Mouse (Mus musculus) T-helper 17 cell (primary cell): ENCODE results near the gene Akr1c12.
"Not testable (repeated sequence)": the region's sequence is repeated elsewhere in the genome, so short reads cannot be mapped to it uniquely, and the experiment has no call there.

Experiments
- in situ Hi-C, 2 experiments: fragments of 300-600 bp; cut with MboI, MseI; formaldehyde crosslinking; loops; 1 replicate in 1 of 2; 2 replicates in 1 of 2; pipeline ENCODE4 v1.15.1; 2025; ENCODE audit warnings: high pct_unique_total_duplicates in 2 of 2

Gene Akr1c12

DNA sequence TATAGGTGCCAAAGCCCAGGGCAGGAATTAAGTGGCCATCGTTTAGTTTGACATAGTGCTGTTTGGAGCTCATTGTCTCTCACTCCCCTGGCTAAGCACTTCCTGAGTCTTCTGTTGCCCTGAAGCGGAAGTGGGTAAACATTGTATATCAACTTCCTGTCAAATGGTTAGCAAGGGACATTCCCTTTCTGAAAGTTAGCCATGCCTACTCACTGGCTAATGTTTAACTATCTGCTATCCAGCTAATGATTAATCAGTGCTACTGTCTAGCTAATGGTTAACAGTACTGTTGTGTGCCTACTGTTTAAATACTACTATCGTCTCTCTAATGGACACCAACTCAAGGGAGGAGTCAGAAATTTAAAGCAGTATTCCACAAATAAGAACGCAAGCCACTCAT lies at the start of gene Akr1c12:
Gene Akr1c12, minus strand, starts transcription at position 150 of the 400 bp plus-strand sequence.
- in situ Hi-C loops = loop anchor here in 1 of 2 experiments (5.0 kb wide), 2 partner anchors 87 to 137 kb away; partner anchors contain the start of gene Akr1c13

DNA sequence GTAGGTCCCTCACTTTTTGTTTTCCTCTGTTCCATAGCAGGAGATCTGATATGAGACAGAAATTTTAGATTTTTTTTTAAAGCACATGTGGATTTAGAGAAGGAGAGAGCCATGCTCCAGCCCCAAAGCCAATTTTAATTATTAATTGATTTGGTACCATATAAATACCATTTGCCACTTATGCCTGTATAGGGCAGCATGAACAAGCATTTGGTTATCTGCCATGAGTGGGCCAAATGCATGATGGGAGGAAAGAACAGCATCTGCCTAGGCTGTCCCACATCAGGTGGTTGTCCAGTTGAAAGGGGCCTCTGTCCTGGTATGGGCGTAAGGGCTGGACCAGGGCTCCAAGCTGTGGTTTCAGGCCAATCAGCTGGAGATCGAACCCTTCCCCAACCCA lies 39.5 kb upstream of the Akr1c12 start:
- in situ Hi-C loops = loop anchor here in 1 of 2 experiments (5.0 kb wide), 1 partner anchor 49 kb away; no protein-coding TSS in a partner anchor

DNA sequence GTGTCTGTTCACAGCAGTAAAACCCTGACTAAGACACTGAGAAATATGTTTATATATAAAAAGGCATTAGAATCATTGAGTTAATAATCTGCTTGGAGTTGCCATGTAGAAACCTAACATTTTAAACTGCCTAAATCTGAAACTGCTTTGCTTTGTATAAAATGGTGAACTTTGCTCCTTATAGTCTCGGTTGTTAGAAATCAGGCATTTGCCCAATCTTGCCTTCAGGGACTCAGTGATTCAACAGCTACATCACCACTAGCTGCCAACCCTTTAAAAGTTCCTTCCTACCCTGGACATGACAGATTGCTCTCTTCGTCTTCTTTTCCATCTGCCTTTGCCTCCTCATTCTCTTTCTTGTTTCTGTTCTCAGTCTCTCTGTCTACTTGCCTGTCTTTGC lies 34.7 kb upstream of the Akr1c12 start:
- in situ Hi-C loops = no loop called here

DNA sequence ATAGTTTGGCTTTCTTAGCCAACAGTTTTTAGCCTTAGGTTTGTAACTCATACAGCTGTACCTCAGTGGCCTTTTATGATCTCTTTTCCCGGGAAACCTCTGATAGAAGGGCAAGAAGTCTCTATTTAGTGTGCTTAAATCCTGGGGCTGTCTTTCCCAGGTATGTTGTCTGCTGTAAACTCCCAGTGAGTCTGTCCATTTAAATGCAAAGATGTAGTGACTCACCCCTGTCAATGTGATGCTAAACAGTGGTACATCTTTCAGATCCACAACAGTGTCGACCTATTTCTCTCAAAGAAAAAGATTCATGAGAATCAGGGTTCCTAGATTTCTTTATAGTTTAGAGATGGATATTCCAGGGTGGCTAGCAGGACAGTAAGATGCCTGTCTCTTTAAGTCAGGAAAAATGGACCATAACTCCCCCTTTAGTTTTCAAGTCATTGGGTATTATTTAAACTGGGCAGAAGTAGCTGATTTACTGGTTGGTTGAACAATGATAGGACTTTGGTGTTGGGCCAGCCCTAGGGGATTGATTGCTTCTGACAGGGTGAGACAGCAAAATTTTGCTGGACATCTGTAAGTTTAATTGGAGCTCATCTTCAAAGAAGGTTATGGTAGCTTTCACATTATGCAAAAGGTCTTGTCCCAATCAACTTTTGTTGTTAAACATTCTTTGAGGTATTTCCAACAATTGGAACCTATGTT lies 25.8 kb upstream of the Akr1c12 start:
- in situ Hi-C loops = no loop called here

DNA sequence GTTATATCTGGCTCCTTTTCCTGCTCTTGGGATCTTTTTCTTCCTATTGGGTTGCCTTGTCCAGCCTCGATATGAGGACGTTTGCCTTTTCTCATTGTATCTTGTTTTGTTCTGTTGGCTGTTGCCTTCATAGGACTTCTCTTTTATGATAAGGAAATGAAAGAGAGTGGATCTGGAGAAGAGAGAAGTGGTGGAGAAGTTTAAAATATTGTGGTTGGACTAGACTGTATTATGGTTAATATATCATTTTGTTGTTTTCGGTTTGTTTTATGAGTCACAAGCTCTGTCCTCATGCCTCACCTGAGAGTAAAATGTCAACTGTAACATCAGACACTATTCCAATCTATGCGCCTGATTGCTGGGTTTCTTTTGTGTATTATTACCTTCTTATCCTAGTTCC lies 17.8 kb upstream of the Akr1c12 start:
- in situ Hi-C loops = no loop called here

DNA sequence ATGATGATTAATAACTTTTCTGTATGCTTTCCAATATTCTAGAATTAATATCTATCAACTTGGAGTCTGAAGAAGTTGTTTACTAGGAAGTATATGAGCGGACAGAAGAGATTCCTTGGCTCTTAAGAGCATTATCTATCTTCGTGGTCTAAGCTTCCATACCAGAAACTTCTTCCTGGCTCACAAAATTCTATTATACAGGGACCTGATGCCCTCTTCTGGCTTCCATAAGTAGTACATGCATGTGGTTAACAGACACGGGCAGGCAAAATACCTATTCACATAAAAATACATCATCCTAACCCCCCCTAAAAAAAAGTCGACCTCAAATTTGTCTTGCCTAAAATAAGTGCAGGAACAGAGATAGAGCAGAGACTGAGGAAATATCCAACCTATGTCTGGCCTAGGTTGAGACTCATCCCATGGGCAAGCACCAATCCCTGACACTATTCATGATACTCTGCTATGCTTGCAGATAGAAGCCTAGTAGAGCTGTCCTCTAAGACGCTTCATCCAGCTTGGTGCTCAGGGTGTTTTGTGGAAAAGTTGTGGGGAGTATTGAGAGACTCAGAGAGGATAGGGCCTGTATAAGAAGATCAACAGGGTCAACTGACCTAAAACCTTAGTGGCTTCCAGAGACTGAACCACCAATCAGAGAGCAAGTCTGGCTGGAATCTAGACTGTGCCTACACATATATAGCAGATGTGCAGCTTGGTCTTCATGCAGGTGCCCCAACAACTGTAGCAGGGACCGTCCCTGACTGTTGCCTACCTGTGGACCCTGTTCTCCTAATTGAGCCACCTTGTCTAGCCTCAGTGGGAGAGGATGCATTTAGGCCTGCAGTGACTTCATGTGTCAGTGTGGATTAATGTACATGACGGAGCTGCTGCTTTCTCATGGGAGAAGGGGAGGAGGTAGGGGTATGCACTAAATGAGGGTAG lies 2.5 kb upstream of the Akr1c12 start:
- in situ Hi-C loops = no loop called here

DNA sequence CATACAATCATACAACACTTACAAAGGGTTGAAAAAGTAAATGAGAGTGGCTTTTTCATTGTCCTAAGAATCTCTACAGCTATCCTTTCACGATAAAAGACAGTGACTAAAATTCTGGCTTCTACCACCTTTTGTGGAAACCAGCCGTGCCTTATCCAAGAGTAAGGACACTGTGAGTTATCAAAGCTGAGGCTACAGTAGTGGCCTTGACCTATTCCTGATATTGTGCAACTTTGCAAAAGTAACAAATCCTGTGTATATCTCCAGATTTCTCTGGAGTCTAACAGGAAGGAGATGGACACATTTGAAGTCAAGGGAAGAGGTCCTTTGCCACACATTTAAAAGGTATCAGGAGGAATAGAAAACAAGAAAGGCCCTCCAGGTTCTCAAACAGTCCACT lies 1.7 kb downstream of the Akr1c12 start:
- in situ Hi-C loops = loop anchor here in 1 of 2 experiments (5.0 kb wide), 2 partner anchors 85 to 135 kb away; partner anchors contain the start of gene Akr1c13

DNA sequence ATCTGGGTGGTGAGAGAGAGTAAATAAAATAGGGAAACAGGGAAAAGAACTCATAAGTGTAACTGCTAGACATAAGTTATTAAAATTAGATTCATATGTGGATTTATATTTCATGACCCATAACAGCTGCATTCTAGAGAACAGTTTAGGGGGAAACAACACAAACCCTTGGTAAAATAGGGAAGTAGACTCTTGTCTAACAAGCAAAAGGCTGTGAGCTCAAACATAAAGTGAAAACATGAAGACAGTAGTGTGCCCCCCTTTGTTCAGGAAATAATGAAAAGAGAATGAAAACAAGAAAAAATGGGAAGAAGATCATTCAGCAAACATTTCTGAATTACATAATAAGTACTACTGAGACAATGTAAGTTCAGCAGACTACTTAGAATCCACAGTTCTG lies 8.4 kb downstream of the Akr1c12 start:
- in situ Hi-C loops = no loop called here

DNA sequence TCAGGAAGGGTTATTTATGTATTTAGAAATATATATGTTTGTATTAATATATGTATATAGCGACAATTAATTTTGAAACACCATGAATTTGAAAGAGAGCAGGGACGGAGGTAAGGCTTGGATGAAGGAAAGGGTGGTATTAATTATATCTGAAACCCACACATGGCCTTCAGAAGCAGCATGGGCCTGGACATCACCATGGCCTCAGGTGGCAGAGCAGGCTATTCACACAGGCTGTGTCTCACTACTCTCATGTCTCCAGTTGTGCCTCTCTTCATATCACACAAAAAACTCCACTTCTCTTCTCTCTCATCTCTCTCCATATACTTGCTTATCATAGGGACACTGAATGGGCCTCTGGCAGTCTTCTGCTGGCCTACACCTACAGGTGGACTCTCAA lies 13.8 kb downstream of the Akr1c12 start:
- in situ Hi-C loops = loop anchor here in 1 of 2 experiments (10.0 kb wide), 1 partner anchor 939 kb away; no protein-coding TSS in a partner anchor

DNA sequence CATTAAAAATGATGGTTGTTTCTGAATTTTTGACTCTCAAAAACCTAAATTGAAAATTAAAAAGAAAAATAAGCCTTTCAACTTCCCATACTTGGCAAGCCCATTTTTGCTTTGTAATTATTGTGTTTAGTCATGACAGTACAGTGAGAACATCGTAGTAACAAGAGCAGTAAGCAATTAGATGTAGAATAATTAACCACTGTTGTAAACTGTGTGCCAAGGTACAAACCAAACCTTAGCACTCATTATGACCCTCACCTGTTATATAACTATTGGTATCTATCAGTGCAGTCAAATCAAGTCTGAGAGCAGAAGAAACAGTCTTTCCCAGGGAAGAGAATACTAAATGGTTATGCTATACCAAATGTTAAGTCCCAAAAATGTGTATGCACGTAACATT lies 14.2 kb downstream of the Akr1c12 start:
- in situ Hi-C loops = loop anchor here in 1 of 2 experiments (10.0 kb wide), 1 partner anchor 940 kb away; no protein-coding TSS in a partner anchor

DNA sequence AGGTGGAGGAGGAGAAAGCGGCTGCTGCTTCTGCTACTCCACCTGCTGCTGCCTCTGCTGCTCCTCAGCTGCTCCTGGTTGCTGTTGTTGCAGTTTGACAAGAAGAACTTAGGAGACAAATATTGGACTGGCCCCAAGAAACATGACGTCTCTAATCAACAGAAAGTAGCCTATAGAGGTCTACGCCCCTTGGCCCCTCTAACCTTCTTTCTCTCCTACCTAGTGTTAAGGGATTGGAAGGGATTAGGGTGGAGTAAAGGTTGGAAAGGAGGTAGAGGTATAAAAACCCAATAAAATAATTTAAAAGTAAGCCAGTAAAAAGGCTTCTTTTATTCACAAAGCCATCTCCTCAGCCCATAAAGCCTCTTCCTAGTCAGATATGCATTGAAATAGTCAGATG lies 14.6 kb downstream of the Akr1c12 start:
- in situ Hi-C loops = loop anchor here in 1 of 2 experiments (10.0 kb wide), 1 partner anchor 940 kb away; no protein-coding TSS in a partner anchor

DNA sequence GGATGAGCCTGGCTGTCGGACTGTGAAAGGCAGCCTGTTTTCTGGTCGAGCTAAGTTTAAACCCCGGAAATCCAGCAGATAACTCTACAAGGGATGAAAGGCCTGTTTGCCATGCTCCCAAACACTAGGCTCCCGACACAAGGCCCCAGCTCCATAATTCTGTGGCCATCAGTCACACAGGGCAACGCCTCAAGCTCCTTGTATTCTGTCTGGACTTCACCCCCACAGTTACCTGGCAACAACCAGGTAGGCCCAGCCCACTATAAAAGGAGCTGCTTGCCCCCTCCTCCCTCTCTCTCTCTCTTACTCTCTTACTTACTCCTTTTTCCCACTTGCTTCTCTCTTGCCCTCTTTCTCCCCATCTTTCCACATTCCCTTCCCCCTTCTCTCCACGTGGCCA lies 21.9 kb downstream of the Akr1c12 start:
- in situ Hi-C loops = no loop called here

DNA sequence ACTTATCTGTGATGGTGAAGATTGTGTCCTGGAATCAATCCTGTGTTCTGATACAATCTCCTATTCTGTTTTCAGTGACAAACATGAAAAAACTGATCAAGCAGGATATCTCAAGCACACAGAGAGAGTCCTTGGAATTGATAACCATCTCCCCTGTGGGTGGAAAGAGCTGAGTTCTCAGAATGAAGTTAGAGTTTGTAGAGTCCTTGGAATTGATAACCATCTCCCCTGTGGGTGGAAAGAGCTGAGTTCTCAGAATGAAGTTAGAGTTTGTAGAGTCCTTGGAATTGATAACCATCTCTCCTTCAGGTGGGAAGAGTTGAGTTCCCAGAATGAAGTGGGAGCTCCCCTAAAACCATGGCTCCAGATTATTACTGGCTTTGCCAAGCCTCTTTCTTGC lies 22.3 kb downstream of the Akr1c12 start:
- in situ Hi-C loops = not testable (repeated sequence)

DNA sequence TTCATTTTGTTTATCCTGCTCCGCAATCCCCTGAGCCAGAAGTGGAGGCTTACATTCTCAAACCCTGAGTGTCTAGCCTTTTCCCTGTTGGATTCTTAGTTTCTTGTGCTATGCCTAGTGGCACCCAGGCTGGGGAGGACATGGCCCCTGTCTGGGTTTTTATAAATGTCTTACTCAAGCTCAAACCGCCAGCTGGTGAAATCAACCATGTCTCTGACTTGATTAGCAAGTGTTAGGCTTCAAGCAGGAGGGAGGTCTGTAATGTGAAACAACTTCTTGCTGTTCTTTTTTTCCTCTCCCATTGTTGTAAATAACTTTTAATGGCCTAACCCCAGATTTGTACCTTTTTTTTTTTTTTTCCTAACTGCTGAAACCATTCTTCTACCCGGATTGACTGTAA lies 29.9 kb downstream of the Akr1c12 start:
- in situ Hi-C loops = no loop called here

DNA sequence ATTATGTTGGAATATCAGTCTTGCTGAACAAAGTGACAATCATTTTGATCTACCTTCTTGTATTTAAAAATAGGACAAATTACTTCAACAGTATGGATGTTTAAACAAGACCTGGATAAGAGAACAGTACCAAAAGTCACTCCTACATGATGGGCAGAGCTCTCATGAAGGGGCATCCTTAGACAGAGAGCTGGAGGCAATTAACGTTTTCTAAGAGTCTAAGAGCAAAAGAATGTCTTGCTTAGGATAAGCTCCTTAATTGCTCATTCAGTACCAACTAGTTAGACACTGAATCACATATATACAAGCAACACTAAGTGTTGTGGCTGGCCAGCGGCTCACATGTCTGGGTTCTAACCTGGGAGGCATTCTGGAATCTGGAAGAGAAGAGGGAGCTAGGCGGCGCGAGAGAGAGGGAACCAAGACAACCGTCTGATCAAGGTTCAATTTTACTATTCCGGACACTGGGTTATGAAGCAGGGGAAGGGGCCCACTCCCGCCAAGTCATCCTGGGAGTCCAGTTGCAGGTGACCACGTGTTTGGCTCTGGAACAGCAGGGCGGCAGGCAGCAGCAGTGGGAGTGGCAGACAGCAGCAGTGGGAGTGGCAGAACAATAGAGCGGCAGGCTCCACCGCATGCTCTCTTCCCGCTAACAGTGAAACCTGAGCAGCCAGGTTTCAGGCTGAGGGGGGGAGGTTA lies 34.2 kb downstream of the Akr1c12 start:
- in situ Hi-C loops = no loop called here

DNA sequence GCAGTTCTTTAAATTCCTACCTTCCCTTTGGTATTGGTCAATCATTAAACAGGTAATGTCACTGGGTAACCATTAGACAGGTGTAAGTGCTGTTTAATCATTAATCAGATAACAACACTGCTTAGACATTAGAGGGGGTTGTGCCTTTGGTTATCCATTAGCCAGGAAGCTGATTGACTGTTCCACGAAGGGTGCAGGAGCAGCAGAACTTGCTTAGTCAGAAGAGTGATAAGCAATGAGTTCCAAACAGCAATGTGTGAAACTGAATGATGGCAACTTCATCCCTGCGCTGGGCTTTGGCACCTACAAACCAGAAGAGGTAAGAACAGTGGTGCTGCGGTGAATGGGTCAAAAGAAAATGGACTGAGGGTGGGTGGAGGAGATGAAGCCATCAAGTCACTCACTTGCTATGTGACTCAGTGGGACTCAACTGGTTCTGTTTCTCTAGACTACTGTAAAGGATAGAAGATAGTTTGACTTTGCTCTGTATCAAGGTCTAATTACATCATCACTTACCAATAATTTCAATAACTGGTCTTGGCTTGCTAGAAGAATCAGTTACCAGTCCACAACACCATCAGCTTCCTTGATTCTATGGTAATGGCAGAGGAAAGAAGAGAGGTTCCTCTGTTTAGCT lies 45.6 kb downstream of the Akr1c12 start:
- in situ Hi-C loops = no loop called here

DNA sequence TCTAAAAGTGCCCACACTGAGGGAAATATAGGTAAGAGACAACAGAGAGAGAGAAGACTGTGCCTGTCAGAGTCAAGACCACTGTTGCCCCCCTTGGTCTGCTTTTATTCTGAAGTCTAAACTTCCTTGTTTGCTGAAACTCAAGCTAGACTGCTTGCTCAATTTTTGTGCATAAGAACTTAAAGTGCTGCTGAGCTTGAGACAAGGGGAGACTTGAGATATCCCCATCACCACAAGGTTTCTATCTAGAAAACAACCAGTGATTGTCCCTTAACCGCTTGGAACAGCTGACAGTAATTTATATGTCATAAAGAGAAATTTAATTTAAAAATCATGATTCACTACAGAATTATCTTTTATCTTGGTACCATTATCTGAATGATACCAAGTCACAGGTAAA lies 46.1 kb downstream of the Akr1c12 start:
- in situ Hi-C loops = no loop called here

DNA sequence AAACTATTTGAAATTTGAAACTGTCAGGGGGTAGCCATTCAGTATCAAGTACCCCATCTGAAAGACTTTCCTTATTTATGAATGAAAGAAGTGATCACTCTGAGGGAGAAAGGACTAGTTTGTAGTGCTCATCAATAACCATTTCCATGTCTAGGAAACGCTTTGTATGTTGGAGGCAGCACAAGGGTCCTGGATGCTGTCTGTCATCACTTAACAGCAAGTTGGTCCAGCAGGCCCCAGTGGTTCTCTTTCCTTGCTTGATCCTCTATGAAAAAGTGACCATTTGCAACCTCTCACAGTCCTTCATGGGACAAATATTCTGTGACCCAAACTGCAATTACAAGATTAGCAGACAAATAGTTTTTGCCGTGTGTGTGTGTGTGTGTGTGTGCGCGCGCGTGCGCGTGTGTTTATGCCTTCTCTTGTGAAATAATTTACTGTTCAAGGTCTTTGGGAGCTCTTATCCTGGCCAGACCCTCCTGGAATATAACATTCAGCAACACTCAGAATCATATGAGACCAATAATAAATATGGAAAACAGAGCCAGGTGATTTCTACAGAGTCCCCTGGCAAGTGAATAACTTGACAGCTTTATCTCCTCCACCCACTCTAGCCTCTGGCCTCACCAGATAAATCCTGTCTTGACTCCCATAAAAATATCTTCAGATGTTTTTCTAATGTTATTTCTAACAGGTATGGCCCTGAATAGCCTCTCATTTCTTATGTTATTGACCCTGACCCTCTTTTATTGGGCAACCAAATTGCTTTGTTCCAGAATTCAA lies 48.2 kb downstream of the Akr1c12 start:
- in situ Hi-C loops = no loop called here

DNA sequence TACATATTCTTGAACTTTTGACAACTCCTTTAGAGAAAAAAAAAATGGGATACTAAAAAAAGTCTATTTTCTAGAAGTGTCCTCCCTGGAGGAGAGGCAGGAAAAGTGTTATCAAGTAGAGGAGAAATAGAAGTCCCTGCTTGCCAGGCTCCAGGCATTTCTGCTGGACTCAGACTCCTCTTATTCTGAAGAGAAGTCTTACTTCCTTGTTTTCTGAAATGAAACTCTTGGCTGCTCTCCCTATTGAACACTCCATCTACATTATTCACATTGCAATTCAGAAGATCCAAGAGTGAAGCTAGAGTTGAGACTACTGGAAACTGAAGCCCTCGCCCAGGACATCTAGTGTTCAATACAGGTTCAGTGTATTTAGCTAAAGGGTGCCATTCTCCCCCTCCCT lies 50.8 kb downstream of the Akr1c12 start, which contains the start of gene Akr1c19:
Gene Akr1c19, plus strand, starts transcription at position 260 of the 400 bp plus-strand sequence.
- in situ Hi-C loops = no loop called here
